Mouse (Mus musculus) cerebellum, adult 2 months (tissue): Measurements from ENCODE around the gene Snd1.

Experiments used
- CTCF ChIP-seq: fragments of 200-500 bp; IDR thresholded peaks from 2 replicates; pipeline ENCODE4 v1.5.1; 2011; ENCODE audit warnings: low read depth, mild to moderate bottlenecking, control low read depth, low read length, moderate library complexity, borderline replicate concordance; ENCODE audit not compliant: insufficient read depth
- POLR2A ChIP-seq: fragments of 200-500 bp; IDR thresholded peaks from 2 replicates; pipeline ENCODE4 v1.6.1; 2011; ENCODE audit warnings: low read length, control low read depth, borderline replicate concordance; ENCODE audit not compliant: insufficient read depth

GRCm38 (mm10) chr6:28879315-28879714, 404.4 kb downstream of the Snd1 start:
- no peak for TF ChIP-seq CTCF
- no peak for TF ChIP-seq POLR2A
